In genomic region chr2:51304694-51305093, GRCm38 (mm10) we compare ENCODE assay signal across 22 mouse cellular contexts.
DNase-seq lines count a peak whose midpoint lies in the region; ATAC-seq and TF ChIP-seq lines count a peak whose summit lies in the region.
"Had no signal": no experiment of that assay in that cellular context is flagged by ENCODE, and none has a peak within 500 bp of the region (broad histone marks: within the 10 kb centered on the region; RNA-seq: fewer than 3 reads in every experiment).

No protein-coding gene starts in this region.

- 65% methylated on average over 6 of the region's 6 CpGs for WGBS in intestine, embryonic 15.5 days
- 63% methylated on average over 6 of the region's 6 CpGs for WGBS in intestine, postnatal 0 days
- WGBS in olfactory bulb, adult 2 months, result 41% methylated on average over 6 of the region's 6 CpGs
- WGBS in forebrain, embryonic 15.5 days, result 68% methylated on average over 6 of the region's 6 CpGs
- 68% methylated on average over 6 of the region's 6 CpGs for WGBS in kidney, adult 2 months

- H3K4me2 ChIP-seq in intestine, embryonic 15.5 days (replicated peaks), result no peak overlapping the region
- no peak overlapping the region for H3K4me2 ChIP-seq in intestine, postnatal 0 days (replicated peaks; ENCODE audit: low read depth)
- no peak overlapping the region for H3K4me2 ChIP-seq in forebrain, embryonic 15.5 days (replicated peaks)
- H3K4me2 ChIP-seq: forebrain, embryonic 12.5 days; hindbrain, embryonic 13.5 days; kidney, embryonic 15.5 days; limb, embryonic 13.5 days; liver, embryonic 13.5 days; lung, embryonic 15.5 days; midbrain, embryonic 12.5 days; neural tube, embryonic 15.5 days; stomach, embryonic 15.5 days had no signal

- no peaks in the 10 kb centered on the region for H3K36me3 ChIP-seq in intestine, embryonic 15.5 days
- H3K36me3 ChIP-seq in intestine, postnatal 0 days (ENCODE audit: control insufficient read depth, insufficient read depth), result no peaks in the 10 kb centered on the region
- H3K36me3 ChIP-seq in forebrain, embryonic 15.5 days, result no peaks in the 10 kb centered on the region
- no peaks in the 10 kb centered on the region for H3K36me3 ChIP-seq in kidney, adult 2 months (ENCODE audit: control insufficient read depth, insufficient read depth, low read length)
- H3K36me3 ChIP-seq: embryonic facial prominence, embryonic 10.5 days; forebrain, embryonic 12.5 days; heart, embryonic 10.5 days; hindbrain, embryonic 13.5 days; kidney, embryonic 15.5 days; limb, embryonic 13.5 days; liver, embryonic 13.5 days; lung, embryonic 15.5 days; midbrain, embryonic 12.5 days; neural tube, embryonic 15.5 days; stomach, embryonic 15.5 days had no signal

- no peaks in the 10 kb centered on the region for H3K4me1 ChIP-seq in intestine, embryonic 15.5 days (replicated peaks)
- H3K4me1 ChIP-seq in intestine, postnatal 0 days (replicated peaks; ENCODE audit: control insufficient read depth, insufficient read depth, low read length), result no peaks in the 10 kb centered on the region
- H3K4me1 ChIP-seq in olfactory bulb, adult 2 months (ENCODE audit: control insufficient read depth, insufficient read depth, low read length), result peaks cover 2% of the 10 kb centered on the region; the same call in 1 of the 2 replicates
- H3K4me1 ChIP-seq in forebrain, embryonic 15.5 days, result no peaks in the 10 kb centered on the region
- no peaks in the 10 kb centered on the region for H3K4me1 ChIP-seq in kidney, adult 2 months (ENCODE audit: control insufficient read depth, insufficient read depth, low read length)
- H3K4me1 ChIP-seq: forebrain, embryonic 12.5 days; heart, embryonic 10.5 days; limb, embryonic 13.5 days; liver, embryonic 13.5 days; midbrain, embryonic 12.5 days; stomach, embryonic 15.5 days had no signal

- H3K27ac ChIP-seq in intestine, embryonic 15.5 days, result peak overlapping the region; percentile 13; the same call in 1 of the 2 replicates
- H3K27ac ChIP-seq in intestine, postnatal 0 days (ENCODE audit: low read depth, low read length), result no peak overlapping the region
- peak overlapping the region; percentile 24; the same call in 1 of the 2 replicates for H3K27ac ChIP-seq in olfactory bulb, adult 2 months (ENCODE audit: insufficient read depth, low read depth, low read length)
- H3K27ac ChIP-seq in forebrain, embryonic 15.5 days (replicated peaks), result no peak overlapping the region
- H3K27ac ChIP-seq in kidney, adult 2 months (ENCODE audit: insufficient read depth, low read depth, low read length), result no peak overlapping the region
- H3K27ac ChIP-seq: embryonic facial prominence, embryonic 10.5 days; forebrain, embryonic 12.5 days; heart, embryonic 10.5 days; hindbrain, embryonic 13.5 days; kidney, embryonic 15.5 days; limb, embryonic 13.5 days; liver, embryonic 13.5 days; lung, embryonic 15.5 days; midbrain, embryonic 12.5 days; neural tube, embryonic 15.5 days; stomach, embryonic 15.5 days had no signal

- H3K9me3 ChIP-seq in intestine, embryonic 15.5 days, result no peaks in the 10 kb centered on the region
- no peaks in the 10 kb centered on the region for H3K9me3 ChIP-seq in intestine, postnatal 0 days (ENCODE audit: control insufficient read depth)
- H3K9me3 ChIP-seq in forebrain, embryonic 15.5 days, result no peaks in the 10 kb centered on the region
- H3K9me3 ChIP-seq: embryonic facial prominence, embryonic 10.5 days; forebrain, embryonic 12.5 days; heart, embryonic 10.5 days; hindbrain, embryonic 13.5 days; kidney, embryonic 15.5 days; limb, embryonic 13.5 days; liver, embryonic 13.5 days; lung, embryonic 15.5 days; midbrain, embryonic 12.5 days; neural tube, embryonic 15.5 days; stomach, embryonic 15.5 days had no signal

- no peak overlapping the region for H3K9ac ChIP-seq in intestine, embryonic 15.5 days
- no peak overlapping the region for H3K9ac ChIP-seq in intestine, postnatal 0 days (ENCODE audit: low read depth, low read length)
- no peak overlapping the region for H3K9ac ChIP-seq in forebrain, embryonic 15.5 days (replicated peaks)
- H3K9ac ChIP-seq: forebrain, embryonic 12.5 days; hindbrain, embryonic 13.5 days; kidney, embryonic 15.5 days; limb, embryonic 13.5 days; liver, embryonic 13.5 days; lung, embryonic 15.5 days; midbrain, embryonic 12.5 days; neural tube, embryonic 15.5 days; stomach, embryonic 15.5 days had no signal

- no peak for TF ChIP-seq POLR2A in olfactory bulb, adult 2 months (IDR thresholded peaks at IDR 0.05; ENCODE audit: insufficient read depth, low read depth, low read length)
- no peak for TF ChIP-seq POLR2A in kidney, adult 2 months (IDR thresholded peaks at IDR 0.05; ENCODE audit: low read depth, low read length)

- H3K4me3 ChIP-seq in intestine, embryonic 15.5 days (replicated peaks), result no peak overlapping the region
- H3K4me3 ChIP-seq in intestine, postnatal 0 days (ENCODE audit: low read depth, low read length), result no peak overlapping the region
- H3K4me3 ChIP-seq in olfactory bulb, adult 2 months (ENCODE audit: insufficient read depth, low read depth, low read length), result no peak overlapping the region
- no peak overlapping the region for H3K4me3 ChIP-seq in forebrain, embryonic 15.5 days
- no peak overlapping the region for H3K4me3 ChIP-seq in kidney, adult 2 months (ENCODE audit: insufficient read depth, low read depth, low read length)
- H3K4me3 ChIP-seq: embryonic facial prominence, embryonic 10.5 days; forebrain, embryonic 12.5 days; heart, embryonic 10.5 days; hindbrain, embryonic 13.5 days; kidney, embryonic 15.5 days; limb, embryonic 13.5 days; liver, embryonic 13.5 days; lung, embryonic 15.5 days; midbrain, embryonic 12.5 days; myocyte; neural tube, embryonic 15.5 days; stomach, embryonic 15.5 days had no signal

- no peak for ATAC-seq in intestine, embryonic 15.5 days
- no peak for ATAC-seq in intestine, postnatal 0 days
- ATAC-seq in forebrain, embryonic 15.5 days (replicated peaks), result no peak
- ATAC-seq: inflammation-experienced regulatory T-cells, adult 6 months had no signal

- no peaks in the 10 kb centered on the region for H3K27me3 ChIP-seq in intestine, embryonic 15.5 days (replicated peaks)
- no peaks in the 10 kb centered on the region for H3K27me3 ChIP-seq in intestine, postnatal 0 days (replicated peaks; ENCODE audit: control insufficient read depth, insufficient read depth, low read length)
- H3K27me3 ChIP-seq in forebrain, embryonic 15.5 days, result no peaks in the 10 kb centered on the region
- no peaks in the 10 kb centered on the region for H3K27me3 ChIP-seq in kidney, adult 2 months (replicated peaks; ENCODE audit: control insufficient read depth, insufficient read depth, low read length)
- H3K27me3 ChIP-seq: forebrain, embryonic 12.5 days; hindbrain, embryonic 13.5 days; kidney, embryonic 15.5 days; limb, embryonic 13.5 days; liver, embryonic 13.5 days; lung, embryonic 15.5 days; midbrain, embryonic 12.5 days; neural tube, embryonic 15.5 days; stomach, embryonic 15.5 days had no signal

- peak; percentile 62 for DNase-seq in NIH3T3 (ENCODE audit: low read depth)
- peak; percentile 25 for DNase-seq in adrenal gland, postnatal 14 days
- no peak for DNase-seq in kidney, adult 2 months
- DNase-seq: cerebellum, adult 2 months; liver, embryonic 13.5 days; right cerebral cortex, postnatal 14 days had no signal

- TF ChIP-seq CTCF in intestine, postnatal 0 days (IDR thresholded peaks at IDR 0.05; ENCODE audit: low read depth), result no peak
- TF ChIP-seq CTCF in olfactory bulb, adult 2 months (IDR thresholded peaks at IDR 0.05; ENCODE audit: insufficient read depth, low read depth, low read length), result no peak
- TF ChIP-seq CTCF in kidney, adult 2 months (conservative IDR thresholded peaks at IDR 0.05; ENCODE audit: insufficient read depth, insufficient read length, low read depth, low read length), result no peak

Comparison
In these comparisons a context has a peak if more than half of its experiments do, and no peak if none do; other contexts are left out.
1. H3K27ac ChIP-seq: peak in intestine, embryonic 15.5 days (single experiment) and olfactory bulb, adult 2 months (single experiment); none in intestine, postnatal 0 days (single experiment), forebrain, embryonic 15.5 days (single experiment) and kidney, adult 2 months (single experiment).